Mouse (Mus musculus) frontal cortex, postnatal 10 days (tissue): ENCODE measurements at regions not wholly inside any gene's neighbourhood (a gene's known extent, or its start where the extent isn't known, plus 50 kb on each side); places are given as distances from the start of the nearest gene placed in this dataset.

Experiments used
- DNase-seq, 2 experiments: peaks; one replicate each; pipeline ENCODE4 v3.0.0; 2022; ENCODE audit warnings: low spot score in 2 of 2, mixed read lengths in 1 of 2

DNA sequence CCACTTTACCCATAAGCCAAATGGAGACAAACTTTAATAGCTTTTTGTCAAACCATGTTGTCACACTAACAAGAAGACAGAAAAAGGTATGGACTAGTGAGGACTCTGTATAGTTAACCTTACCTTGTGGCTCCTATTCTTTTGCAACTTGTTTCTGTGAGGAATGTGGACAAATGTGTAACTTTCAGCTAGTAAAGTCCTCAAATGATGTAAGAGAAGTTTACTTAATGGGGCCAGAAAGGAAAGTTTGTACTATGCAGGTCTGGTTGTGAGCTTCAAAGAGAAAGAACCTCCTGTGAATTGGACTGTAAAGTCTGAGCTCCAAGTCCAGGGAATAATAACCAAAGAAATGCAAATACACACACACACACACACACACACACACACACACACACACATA is 356.7 kb upstream of the Atxn7l3b start:
- DNase-seq = no peak

DNA sequence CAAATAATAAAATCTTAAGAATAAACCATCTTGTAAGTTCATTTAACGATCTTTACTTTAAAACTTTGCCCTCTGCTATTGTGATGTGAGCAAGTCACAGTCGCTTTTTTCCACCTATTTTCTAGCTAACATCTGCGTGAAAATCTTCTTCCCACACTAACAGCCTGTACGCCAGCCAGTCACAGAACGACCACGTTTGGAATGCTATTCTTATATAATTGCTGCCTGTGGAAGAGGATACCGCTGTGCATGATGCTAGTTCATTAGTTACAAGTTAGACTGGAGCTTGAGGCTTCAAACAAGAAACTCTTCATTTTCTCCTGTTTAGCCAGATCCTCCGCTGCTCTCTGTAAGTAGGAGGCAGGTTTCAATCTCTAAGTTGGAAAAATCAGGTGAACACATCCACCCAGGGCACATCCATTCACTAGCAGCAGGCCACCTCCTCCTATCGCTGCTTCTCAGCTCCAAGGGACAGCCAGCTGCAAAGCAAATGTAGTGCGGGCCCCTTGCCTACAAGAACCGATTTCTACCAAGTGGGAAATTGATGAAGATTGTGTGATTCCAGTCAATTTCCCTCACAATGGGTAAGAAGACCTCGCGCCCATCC is 312.1 kb upstream of the Atxn7l3b start:
- peak in 1 of 2 experiments; percentile 4 for DNase-seq
